Mouse (Mus musculus): ENCODE data around the gene Phf11c. TPM values are rescaled to one million over a fixed set of nuclear protein-coding genes. Genes with fewer than 3 reads are reported as not detected.

The Phf11c gene
- total and polyA plus RNA-seq, 3 experiments = 1.1 to 2.4 (median 1.8) TPM

DNA sequence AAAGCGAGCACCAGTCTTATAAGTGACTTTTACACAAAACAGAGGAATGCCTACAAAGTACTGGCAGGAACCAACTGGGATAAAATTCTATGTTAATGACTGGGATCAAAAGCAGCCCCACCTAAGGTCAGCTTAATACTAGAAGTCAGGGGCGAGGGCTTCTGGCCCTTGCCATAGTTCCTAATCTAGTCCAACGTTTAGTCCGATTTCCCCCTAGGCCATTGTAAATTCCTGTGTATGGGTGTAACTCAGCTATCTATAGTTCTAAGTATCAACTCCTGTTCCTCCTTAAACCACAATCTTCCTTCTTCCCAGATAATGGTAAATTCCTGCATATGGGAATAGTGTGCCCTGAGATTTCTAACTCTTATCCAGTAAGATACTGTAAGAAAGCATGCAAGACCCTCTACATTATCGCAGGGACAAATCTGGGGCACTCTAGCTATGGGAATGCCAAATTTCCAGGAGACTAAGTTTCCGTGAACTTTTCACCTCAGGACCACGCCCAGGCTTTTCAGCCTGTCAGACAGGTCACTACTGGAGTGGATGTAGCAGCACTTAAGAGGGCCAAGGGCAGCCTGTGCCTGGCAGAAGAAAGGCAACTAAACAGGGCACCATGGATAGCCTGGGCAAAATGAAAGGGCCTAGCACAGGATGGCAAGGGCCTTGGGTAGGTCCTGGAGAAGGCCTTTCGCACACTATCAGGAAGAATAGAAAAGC is 28.6 kb downstream of the Phf11c start:
- H3K36me3 ChIP-seq (replicated peaks in 1 of 2; ENCODE audit: control insufficient read depth in 1 of 2, insufficient read depth in 1 of 2, low read length in 1 of 2) = no peaks in the 10 kb centered on the region
- no peak overlapping the region for H3K4me3 ChIP-seq (replicated peaks in 1 of 3; ENCODE audit: low read depth in 2 of 3, low read length in 2 of 3, poor library complexity in 1 of 3)
- in situ Hi-C loops (cut with MboI; ENCODE audit: low pct_ligation_motif_present, low pct_unique_long_range_greater_than_20kb, low sequenced_read_pairs) (no loop called here), dilution Hi-C loops (cut with MboI; ENCODE audit: extremely low pct_ligation_motif_present, extremely low pct_unique_long_range_greater_than_20kb, low sequenced_read_pairs) (no loop called here)
- DNase-seq (ENCODE audit: extremely low read depth) = no peak
- peaks cover 4 to 21% of the 10 kb centered on the region in 2 experiments for H3K4me1 ChIP-seq (ENCODE audit: control insufficient read depth in 1 of 2, insufficient read depth in 2 of 2)
- no peaks in the 10 kb centered on the region for H3K79me2 ChIP-seq (replicated peaks; ENCODE audit: control insufficient read depth, extremely low read depth, insufficient read depth, poor library complexity, severe bottlenecking)
- H3K9me3 ChIP-seq (replicated peaks; ENCODE audit: low read length) = peaks cover 3% of the 10 kb centered on the region
- TF ChIP-seq ZKSCAN1 (IDR thresholded peaks at IDR 0.05; ENCODE audit: borderline replicate concordance, low read depth, low read length) (no peak), RCOR1 (conservative IDR thresholded peaks at IDR 0.05; ENCODE audit: low read depth, low read length) (no peak), MAX (IDR thresholded peaks at IDR 0.05; ENCODE audit: low read length) (no peak), UBTF (IDR thresholded peaks at IDR 0.05; ENCODE audit: low read depth, low read length) (no peak), ZMIZ1 (IDR thresholded peaks at IDR 0.05; ENCODE audit: low read depth, low read length) (no peak), IRF4 (IDR thresholded peaks at IDR 0.05; ENCODE audit: low read depth, low read length) (no peak), CHD1 (IDR thresholded peaks at IDR 0.05; ENCODE audit: low read depth, low read length) (no peak), MXI1 (IDR thresholded peaks at IDR 0.05; ENCODE audit: low read depth, low read length) (no peak), ETS1 (conservative IDR thresholded peaks at IDR 0.05; ENCODE audit: low read depth, low read length) (no peak), MAFK (IDR thresholded peaks at IDR 0.05; ENCODE audit: insufficient replicate concordance, low read length) (no peak), ZC3H11A (IDR thresholded peaks at IDR 0.05; ENCODE audit: low read depth, low read length) (no peak), RAD21 (IDR thresholded peaks at IDR 0.05; ENCODE audit: low read depth, low read length) (no peak), POLR2A (IDR thresholded peaks at IDR 0.05; ENCODE audit: low read depth, low read length) (no peak), NRF1 (IDR thresholded peaks at IDR 0.05; ENCODE audit: low read depth, low read length) (no peak), JUN (IDR thresholded peaks at IDR 0.05; ENCODE audit: insufficient read depth, low read depth, low read length) (no peak)
- no peak overlapping the region for H3K9ac ChIP-seq (ENCODE audit: insufficient read depth, low read depth)
- H3K4me2 ChIP-seq (ENCODE audit: insufficient read depth, low read depth, poor library complexity, severe bottlenecking) = no peak overlapping the region
- no peaks in the 10 kb centered on the region for H3K27me3 ChIP-seq (replicated peaks)
- H3K27ac ChIP-seq (ENCODE audit: insufficient read depth, low read depth) = no peak overlapping the region

DNA sequence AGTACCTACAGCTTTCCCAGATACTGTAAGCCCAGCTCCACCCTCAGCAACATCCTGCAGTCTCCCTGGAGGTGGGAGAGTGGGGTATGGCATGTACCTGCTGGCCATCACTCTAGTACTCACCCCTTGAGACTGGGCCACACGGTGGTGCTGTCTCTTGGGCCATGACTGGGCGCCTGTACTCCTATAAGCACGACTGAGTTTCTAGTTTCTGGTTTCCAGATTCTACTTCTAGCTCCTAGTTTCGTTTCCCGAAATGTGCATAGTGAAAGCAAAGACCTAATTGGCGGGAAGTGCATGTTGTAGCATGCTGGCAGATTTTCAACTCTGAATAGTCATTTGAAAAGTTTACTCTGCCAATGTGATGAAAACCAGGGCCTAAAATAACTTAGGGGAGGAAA is 29.9 kb downstream of the Phf11c start, which contains the start of gene Phf11d:
Gene Phf11d (minus strand): TSS at position 227 of the 401 bp plus-strand sequence.
- dilution Hi-C loops (cut with MboI; ENCODE audit: extremely low pct_ligation_motif_present, extremely low pct_unique_long_range_greater_than_20kb, low sequenced_read_pairs) (no loop called here), in situ Hi-C loops (cut with MboI; ENCODE audit: low pct_ligation_motif_present, low pct_unique_long_range_greater_than_20kb, low sequenced_read_pairs) (no loop called here)
- no peaks in the 10 kb centered on the region for H3K27me3 ChIP-seq (replicated peaks)
- H3K27ac ChIP-seq (ENCODE audit: insufficient read depth, low read depth) = no peak within 1 kb of the TSS
- no peak within 1 kb of the TSS for H3K9ac ChIP-seq (ENCODE audit: insufficient read depth, low read depth)
- no peaks in the 10 kb centered on the region for H3K9me3 ChIP-seq (replicated peaks; ENCODE audit: low read length)
- no peaks in the 10 kb centered on the region for H3K36me3 ChIP-seq (replicated peaks in 1 of 2; ENCODE audit: control insufficient read depth in 1 of 2, insufficient read depth in 1 of 2, low read length in 1 of 2)
- 0 out of 2 replicates have a peak within 1 kb of the TSS, but pooled peaks have one; percentile 9 for H3K4me2 ChIP-seq (ENCODE audit: insufficient read depth, low read depth, poor library complexity, severe bottlenecking)
- H3K79me2 ChIP-seq (replicated peaks; ENCODE audit: control insufficient read depth, extremely low read depth, insufficient read depth, poor library complexity, severe bottlenecking) = no peaks in the 10 kb centered on the region
- H3K4me1 ChIP-seq (ENCODE audit: control insufficient read depth in 1 of 2, insufficient read depth in 2 of 2) = peaks cover 4 to 21% of the 10 kb centered on the region in 2 experiments
- peak within 1 kb of the TSS in 1 of 3 experiments; percentile 3 for H3K4me3 ChIP-seq (replicated peaks in 1 of 3; ENCODE audit: low read depth in 2 of 3, low read length in 2 of 3, poor library complexity in 1 of 3)
- DNase-seq (ENCODE audit: extremely low read depth) = peak; percentile 85
- TF ChIP-seq ELF1 (IDR thresholded peaks at IDR 0.05; ENCODE audit: low read depth, low read length) = no peak
- TF ChIP-seq MAZ (IDR thresholded peaks at IDR 0.05; ENCODE audit: low read depth, low read length) = no peak
- TF ChIP-seq IRF4 (IDR thresholded peaks at IDR 0.05; ENCODE audit: low read depth, low read length) = peak; percentile 92
- TF ChIP-seq RCOR1 (conservative IDR thresholded peaks at IDR 0.05; ENCODE audit: low read depth, low read length) = no peak
- peak; percentile 60 for TF ChIP-seq ETS1 (conservative IDR thresholded peaks at IDR 0.05; ENCODE audit: low read depth, low read length)
- TF ChIP-seq CHD1 (IDR thresholded peaks at IDR 0.05; ENCODE audit: low read depth, low read length) = no peak
- TF ChIP-seq NRF1 (IDR thresholded peaks at IDR 0.05; ENCODE audit: low read depth, low read length) = no peak
- TF ChIP-seq PAX5 (IDR thresholded peaks at IDR 0.05; ENCODE audit: low read length) = no peak
- TF ChIP-seq ZNF384 (IDR thresholded peaks at IDR 0.05; ENCODE audit: low read depth, low read length) = no peak
- peak; percentile 67 for TF ChIP-seq RAD21 (IDR thresholded peaks at IDR 0.05; ENCODE audit: low read depth, low read length)
- TF ChIP-seq TBP (conservative IDR thresholded peaks at IDR 0.05; ENCODE audit: low read depth, low read length) = no peak
- peak; percentile 81 for TF ChIP-seq EP300 (IDR thresholded peaks at IDR 0.05; ENCODE audit: low read length)
- no peak for TF ChIP-seq HCFC1 (IDR thresholded peaks at IDR 0.05; ENCODE audit: low read depth, low read length)
- TF ChIP-seq MYC (IDR thresholded peaks at IDR 0.05; ENCODE audit: low read depth, low read length) = peak; percentile 74
- TF ChIP-seq MAFK (IDR thresholded peaks at IDR 0.05; ENCODE audit: insufficient replicate concordance, low read length) = no peak
- TF ChIP-seq USF1 (IDR thresholded peaks at IDR 0.05; ENCODE audit: low read depth, low read length) = no peak
- no peak for TF ChIP-seq NELFE (IDR thresholded peaks at IDR 0.05; ENCODE audit: low read depth, low read length)
- no peak for TF ChIP-seq USF2 (conservative IDR thresholded peaks at IDR 0.05; ENCODE audit: low read depth, low read length)
- TF ChIP-seq POLR2AphosphoS2 (IDR thresholded peaks at IDR 0.05; ENCODE audit: low read depth, low read length) = no peak
- TF ChIP-seq TCF12 (IDR thresholded peaks at IDR 0.05; ENCODE audit: low read depth, low read length) = peak; percentile 47; the same call in 1 of the 2 replicates
- no peak for TF ChIP-seq CHD2 (IDR thresholded peaks at IDR 0.05; ENCODE audit: low read length)
- TF ChIP-seq CTCF (conservative IDR thresholded peaks at IDR 0.05 in 1 of 2, IDR thresholded peaks at IDR 0.05 in 1 of 2; ENCODE audit: low read depth in 2 of 2, low read length in 2 of 2) = peak in 1 of 2 experiments; percentile 72; a peak in 2 of 4 replicates
- TF ChIP-seq JUN (IDR thresholded peaks at IDR 0.05; ENCODE audit: insufficient read depth, low read depth, low read length) = peak; percentile 33; the same call in 1 of the 2 replicates
- TF ChIP-seq JUND (conservative IDR thresholded peaks at IDR 0.05; ENCODE audit: low read depth, low read length) = peak; percentile 72

Measured in CH12.LX (cell line).